Mouse (Mus musculus): ENCODE results near the gene Olfr20. TPM values are rescaled to one million over a fixed set of nuclear protein-coding genes. Genes with fewer than 3 reads are reported as not detected.
"Not testable (repeated sequence)": the region's sequence is repeated elsewhere in the genome, so short reads cannot be mapped to it uniquely, and the experiment has no call there.

Olfr20 gene
- not detected for total RNA-seq (2018; cell fraction: chromatin; rRNA removed)
- total RNA-seq (2018; cell fraction: cytosol; rRNA removed) = not detected
- not detected for total RNA-seq (2018; cell fraction: nucleus; rRNA removed)
- polyA plus RNA-seq (2018) = not detected in 3 replicates

GRCm38 (mm10) chr11:73350483-73350882 is at the start of gene Olfr20:
Gene Olfr20, plus strand, starts transcription at chr11:73350783.
- no peak within 1 kb of the TSS for H3K27ac ChIP-seq
- H3K36me3 ChIP-seq (ENCODE audit: inconsistent target) = no peaks in the 10 kb centered on the region
- H3K79me2 ChIP-seq (ENCODE audit: inconsistent target) = no peaks in the 10 kb centered on the region
- no peak within 1 kb of the TSS for H3K4me3 ChIP-seq (ENCODE audit: inconsistent target)
- WGBS (ENCODE audit: missing documents) = 44% methylated on average over 3 of the region's 3 CpGs

DNA sequence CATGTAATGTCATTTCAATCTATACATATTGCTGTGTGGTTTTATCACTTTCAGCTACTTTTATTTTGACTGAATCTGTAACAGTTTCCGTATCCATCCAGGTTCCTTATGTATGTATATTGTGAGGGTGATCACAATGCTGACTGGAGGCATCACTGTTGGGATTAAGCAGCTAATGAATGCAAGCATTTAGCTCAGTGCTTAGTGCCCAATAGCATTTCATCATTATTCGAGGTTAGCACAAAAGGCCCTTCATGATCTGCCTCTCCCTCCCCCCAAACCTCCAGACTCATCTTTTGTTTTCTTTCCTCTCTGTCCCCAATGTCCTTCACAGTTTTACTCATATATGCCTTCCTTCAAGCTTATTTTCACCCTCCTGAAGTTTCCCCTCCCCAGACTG is 47.5 kb upstream of the Olfr20 start:
- 80% methylated on average over 2 of the region's 2 CpGs for WGBS (ENCODE audit: missing documents)
- Histone ChIP-seq H3K4me3 (ENCODE audit: inconsistent target) (no peak overlapping the region), H3K36me3 (ENCODE audit: inconsistent target) (no peaks in the 10 kb centered on the region), H3K27ac (no peak overlapping the region), H3K79me2 (ENCODE audit: inconsistent target) (no peaks in the 10 kb centered on the region)

DNA sequence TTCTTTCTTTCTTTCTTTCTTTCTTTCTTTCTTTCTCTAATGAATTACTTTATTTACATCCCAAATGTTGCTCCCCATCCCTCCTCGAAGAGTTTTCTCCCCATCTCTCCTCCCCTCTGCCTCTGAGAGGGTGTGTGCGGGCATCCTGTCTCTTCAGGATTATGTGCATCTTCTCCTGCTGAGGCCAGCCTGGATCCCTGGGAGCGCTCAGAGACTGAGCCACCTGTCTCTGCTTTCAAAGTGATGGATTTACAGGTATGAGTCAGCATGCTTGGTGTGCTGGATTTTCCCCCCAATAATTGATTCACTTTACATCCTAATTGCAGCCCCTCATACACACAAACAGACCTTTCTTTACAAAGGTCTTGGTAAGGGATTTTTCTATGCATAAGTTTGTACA is 34.6 kb upstream of the Olfr20 start:
- Histone ChIP-seq H3K27ac (no peak overlapping the region), H3K4me3 (ENCODE audit: inconsistent target) (no peak overlapping the region), H3K36me3 (ENCODE audit: inconsistent target) (no peaks in the 10 kb centered on the region), H3K79me2 (ENCODE audit: inconsistent target) (no peaks in the 10 kb centered on the region)
- 90% methylated on average over 3 of the region's 3 CpGs for whole genome bisulfite sequencing (ENCODE audit: missing documents)

DNA sequence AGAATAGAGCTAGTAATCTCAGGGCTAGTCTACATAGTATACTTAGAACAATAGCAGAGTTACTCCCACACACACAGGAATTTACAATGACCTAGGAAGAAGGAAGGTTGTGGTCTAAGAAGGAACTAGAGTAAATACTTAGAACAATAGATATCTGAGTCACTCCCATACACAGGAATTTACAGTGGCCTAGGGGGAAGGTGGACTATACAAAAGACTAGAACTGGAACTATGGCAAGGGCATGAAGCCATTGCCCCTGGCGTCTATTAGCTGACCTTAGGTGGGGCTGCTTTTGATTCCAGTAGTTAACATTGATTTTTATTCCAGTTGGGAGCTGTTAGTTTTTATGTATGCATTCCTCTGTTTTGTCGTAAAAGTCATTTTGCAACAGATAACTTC is 32.0 kb upstream of the Olfr20 start:
- not testable (repeated sequence) for H3K36me3 ChIP-seq (ENCODE audit: inconsistent target); H3K4me3 ChIP-seq (ENCODE audit: inconsistent target); H3K27ac ChIP-seq; H3K79me2 ChIP-seq (ENCODE audit: inconsistent target)
- WGBS (ENCODE audit: missing documents) = 95% methylated on average over 2 of the region's 2 CpGs

DNA sequence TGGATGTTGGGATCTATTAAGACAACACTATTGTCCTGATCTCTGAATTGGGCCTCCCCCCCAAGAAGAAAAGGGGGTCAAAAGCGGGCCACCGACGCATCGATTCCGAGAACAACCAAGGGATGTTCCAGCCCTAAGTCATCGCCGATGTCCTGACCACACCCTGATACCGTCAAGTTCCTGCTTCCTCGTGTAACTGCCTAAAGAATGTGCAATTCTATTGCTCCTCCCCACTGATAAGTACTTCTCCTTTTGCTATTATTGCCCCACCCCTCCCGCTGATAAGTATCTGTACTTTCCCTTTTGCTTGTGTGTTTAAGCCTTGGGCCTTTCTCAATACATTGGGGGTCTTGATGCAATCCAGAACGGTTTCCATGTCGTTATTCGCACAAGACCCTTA is 29.5 kb upstream of the Olfr20 start:
- WGBS (ENCODE audit: missing documents) = 86% methylated on average over 13 of the region's 13 CpGs
- H3K36me3 ChIP-seq (ENCODE audit: inconsistent target); H3K27ac ChIP-seq; H3K4me3 ChIP-seq (ENCODE audit: inconsistent target); H3K79me2 ChIP-seq (ENCODE audit: inconsistent target): not testable (repeated sequence)

DNA sequence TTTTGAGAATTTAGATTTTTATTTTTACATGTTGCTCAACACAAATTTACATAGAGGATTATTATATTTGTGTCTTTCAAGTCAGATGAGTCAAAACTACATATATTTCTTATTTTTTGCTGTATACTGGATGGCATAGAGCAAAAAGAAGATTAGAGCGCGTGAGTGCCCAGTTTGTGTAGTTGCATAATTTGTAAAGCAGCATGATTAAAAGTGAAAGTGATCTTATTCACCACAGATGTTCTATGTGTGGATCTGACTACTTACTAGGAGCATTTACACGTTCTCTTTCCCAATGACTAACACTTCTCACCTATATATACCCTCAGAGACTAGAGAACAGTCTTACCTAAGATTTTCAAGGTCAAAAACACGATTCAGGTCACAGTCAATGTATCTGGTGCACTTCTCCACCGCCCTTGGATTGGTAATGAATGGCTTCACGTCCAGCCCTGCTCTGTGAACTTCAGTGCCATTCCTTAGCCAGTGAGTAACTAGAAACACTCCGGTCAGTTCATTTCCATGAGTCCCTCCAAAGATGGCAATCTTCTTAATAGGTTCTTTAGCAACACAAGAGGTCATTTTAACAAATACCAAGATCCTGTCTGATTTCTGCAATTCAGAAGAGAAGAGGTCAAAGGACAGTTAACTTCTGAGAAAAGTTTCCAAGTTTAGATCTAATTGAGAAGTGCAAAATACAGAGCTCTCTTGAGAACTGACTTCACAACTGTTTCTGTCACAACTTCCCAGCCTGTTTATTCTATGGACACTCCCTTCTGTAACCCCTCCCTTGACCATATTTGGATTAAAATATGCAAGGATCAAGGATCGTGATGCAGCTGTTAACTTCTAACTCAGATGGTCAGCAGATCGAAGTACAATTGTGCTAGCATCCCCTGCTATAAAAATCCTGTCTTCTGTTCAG is 26.4 kb upstream of the Olfr20 start:
- no peak overlapping the region for H3K27ac ChIP-seq
- no peaks in the 10 kb centered on the region for H3K36me3 ChIP-seq (ENCODE audit: inconsistent target)
- H3K4me3 ChIP-seq (ENCODE audit: inconsistent target) = no peak overlapping the region
- WGBS (ENCODE audit: missing documents) = 73% methylated on average over 9 of the region's 9 CpGs
- H3K79me2 ChIP-seq (ENCODE audit: inconsistent target) = no peaks in the 10 kb centered on the region

GRCm38 (mm10) chr11:73326485-73326886 is 24.1 kb upstream of the Olfr20 start:
- WGBS (ENCODE audit: missing documents) = 18% methylated on average over 12 of the region's 12 CpGs
- H3K27ac ChIP-seq = 0 out of 2 replicates have a peak overlapping the region, but pooled peaks have one; percentile 4
- H3K4me3 ChIP-seq (ENCODE audit: inconsistent target) = no peak overlapping the region
- no peaks in the 10 kb centered on the region for H3K79me2 ChIP-seq (ENCODE audit: inconsistent target)
- no peaks in the 10 kb centered on the region for H3K36me3 ChIP-seq (ENCODE audit: inconsistent target)

GRCm38 (mm10) chr11:73327361-73327760 is 23.2 kb upstream of the Olfr20 start:
- 81% methylated on average over 4 of the region's 4 CpGs for WGBS (ENCODE audit: missing documents)
- Histone ChIP-seq H3K4me3 (ENCODE audit: inconsistent target) (no peak overlapping the region), H3K79me2 (ENCODE audit: inconsistent target) (no peaks in the 10 kb centered on the region)

DNA sequence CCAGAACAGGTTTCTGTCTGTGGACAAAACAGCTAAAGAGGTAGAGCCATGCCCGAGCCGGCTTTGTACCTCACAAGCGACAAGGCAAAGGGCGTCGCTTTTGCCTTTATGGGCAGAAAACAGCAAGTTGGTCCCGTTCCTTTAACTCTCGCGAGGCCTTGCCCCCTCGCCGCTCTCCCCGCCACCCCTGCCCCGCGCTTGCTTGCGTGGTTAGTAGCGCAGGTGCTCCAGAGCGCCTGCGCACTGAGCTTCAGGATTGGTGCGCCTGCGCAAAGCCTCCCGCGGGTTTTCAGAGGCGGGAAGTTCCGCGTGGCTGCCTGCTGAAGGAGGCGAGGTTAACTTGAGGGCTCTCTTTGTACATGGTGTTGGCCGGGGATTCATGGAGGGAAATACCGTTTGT is 21.1 kb upstream of the Olfr20 start, which contains the start of the genes Aspa, Gm49340 and Spata22:
Gene Aspa, minus strand, starts transcription at position 155 of the 400 bp plus-strand sequence.
Gene Gm49340, plus strand, starts transcription at position 300 of the 400 bp plus-strand sequence.
Gene Spata22, plus strand, starts transcription at position 300 of the 400 bp plus-strand sequence.
- Histone ChIP-seq H3K36me3 (ENCODE audit: inconsistent target) (no peaks in the 10 kb centered on the region), H3K27ac (no peak within 1 kb of the TSS), H3K79me2 (ENCODE audit: inconsistent target) (no peaks in the 10 kb centered on the region), H3K4me3 (ENCODE audit: inconsistent target) (no peak within 1 kb of the TSS)
- 92% methylated on average over 27 of the region's 27 CpGs for WGBS (ENCODE audit: missing documents)

More at GRCm38 (mm10) chr11:73327361-73327760, 23.2 kb upstream of the Olfr20 start:
- H3K36me3 ChIP-seq (ENCODE audit: inconsistent target) = no peaks in the 10 kb centered on the region
- H3K27ac ChIP-seq = no peak overlapping the region

GRCm38 (mm10) chr11:73333357-73333756 is 17.2 kb upstream of the Olfr20 start:
- no peaks in the 10 kb centered on the region for H3K36me3 ChIP-seq (ENCODE audit: inconsistent target)
- no peak overlapping the region for H3K27ac ChIP-seq
- WGBS (ENCODE audit: missing documents) = 92% methylated on average over 2 of the region's 2 CpGs
- no peak overlapping the region for H3K4me3 ChIP-seq (ENCODE audit: inconsistent target)
- H3K79me2 ChIP-seq (ENCODE audit: inconsistent target) = no peaks in the 10 kb centered on the region

GRCm38 (mm10) chr11:73336919-73337318 is 13.7 kb upstream of the Olfr20 start:
- Histone ChIP-seq H3K4me3 (ENCODE audit: inconsistent target) (no peak overlapping the region), H3K27ac (no peak overlapping the region), H3K79me2 (ENCODE audit: inconsistent target) (no peaks in the 10 kb centered on the region), H3K36me3 (ENCODE audit: inconsistent target) (no peaks in the 10 kb centered on the region)
- 85% methylated on average over 4 of the region's 4 CpGs for WGBS (ENCODE audit: missing documents)

DNA sequence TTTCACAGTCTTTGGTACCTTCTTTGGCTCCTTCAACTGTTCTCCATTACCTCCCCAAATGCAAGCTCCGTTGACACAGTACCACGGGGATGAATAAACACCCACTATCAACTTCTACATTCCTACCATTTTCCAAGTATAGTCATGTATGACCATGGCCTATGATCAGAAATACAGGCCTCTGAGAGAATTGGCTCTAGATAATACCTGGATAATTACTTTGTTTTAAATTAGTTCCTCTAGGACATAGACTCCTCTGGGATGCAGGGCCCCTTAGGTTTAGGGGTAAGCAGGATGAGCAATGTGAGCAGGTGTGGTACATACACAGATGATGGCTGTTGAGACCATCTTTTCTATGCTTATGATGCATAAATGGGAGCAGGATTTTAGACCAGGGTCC is 20.4 kb downstream of the Olfr20 start, which contains the start of gene Olfr376:
Gene Olfr376, plus strand, starts transcription at position 301 of the 400 bp plus-strand sequence.
- Histone ChIP-seq H3K36me3 (ENCODE audit: inconsistent target) (no peaks in the 10 kb centered on the region), H3K79me2 (ENCODE audit: inconsistent target) (no peaks in the 10 kb centered on the region), H3K4me3 (ENCODE audit: inconsistent target) (no peak within 1 kb of the TSS), H3K27ac (no peak within 1 kb of the TSS)
- WGBS (ENCODE audit: missing documents) = 92% methylated on average over 2 of the region's 2 CpGs

DNA sequence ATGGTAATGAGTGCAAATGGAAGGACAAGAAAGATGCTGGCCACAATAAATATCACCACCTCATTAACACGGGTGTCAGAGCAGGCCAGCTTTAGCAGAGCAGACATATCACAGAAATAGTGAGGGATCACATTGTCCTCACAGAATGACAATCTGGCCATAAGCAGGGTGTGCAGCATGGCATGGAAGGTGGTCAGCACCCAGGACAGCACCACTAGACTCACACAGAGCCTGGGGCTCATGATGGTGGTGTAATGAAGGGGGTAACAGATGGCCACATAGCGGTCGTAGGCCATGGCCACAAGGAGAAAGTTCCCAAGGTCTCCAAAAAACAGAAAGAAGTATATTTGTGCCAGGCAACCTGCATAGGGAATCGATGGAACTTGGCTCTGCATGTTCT is 44.8 kb downstream of the Olfr20 start:
- Histone ChIP-seq H3K79me2 (ENCODE audit: inconsistent target) (no peaks in the 10 kb centered on the region), H3K36me3 (ENCODE audit: inconsistent target) (no peaks in the 10 kb centered on the region), H3K4me3 (ENCODE audit: inconsistent target) (no peak overlapping the region), H3K27ac (no peak overlapping the region)
- 63% methylated on average over 4 of the region's 4 CpGs for WGBS (ENCODE audit: missing documents)

DNA sequence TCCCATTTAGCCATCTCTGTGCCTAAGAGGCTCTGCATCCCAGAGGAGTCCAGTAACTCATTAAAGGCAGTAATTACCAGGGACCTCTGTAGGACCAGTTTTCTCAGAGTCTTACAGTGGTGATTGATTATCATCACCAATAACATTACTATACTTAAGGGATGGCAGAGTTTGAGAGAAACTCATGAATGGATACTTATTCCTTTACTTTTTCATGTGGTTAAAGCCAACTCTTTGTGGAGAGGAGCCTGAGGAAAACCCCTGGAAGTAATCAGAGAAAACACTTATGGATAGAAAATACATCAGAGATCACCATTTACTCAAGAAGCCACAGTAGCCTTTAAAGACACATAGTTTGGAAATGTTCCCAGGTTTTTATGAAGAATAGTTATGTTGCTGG is 48.9 kb downstream of the Olfr20 start, which contains the start of gene Olfr1:
Gene Olfr1, minus strand, starts transcription at position 101 of the 400 bp plus-strand sequence.
- Histone ChIP-seq H3K4me3 (ENCODE audit: inconsistent target) (no peak within 1 kb of the TSS), H3K27ac (no peak within 1 kb of the TSS), H3K79me2 (ENCODE audit: inconsistent target) (no peaks in the 10 kb centered on the region), H3K36me3 (ENCODE audit: inconsistent target) (no peaks in the 10 kb centered on the region)
